Mouse (Mus musculus): Measurements from ENCODE around the gene Vegfa. TPM values are rescaled to one million over a fixed set of nuclear protein-coding genes. Genes with fewer than 3 reads are reported as not detected.

Vegfa gene
- polyA plus RNA-seq, 1 experiment from 2014 or later: 7.7 TPM

DNA sequence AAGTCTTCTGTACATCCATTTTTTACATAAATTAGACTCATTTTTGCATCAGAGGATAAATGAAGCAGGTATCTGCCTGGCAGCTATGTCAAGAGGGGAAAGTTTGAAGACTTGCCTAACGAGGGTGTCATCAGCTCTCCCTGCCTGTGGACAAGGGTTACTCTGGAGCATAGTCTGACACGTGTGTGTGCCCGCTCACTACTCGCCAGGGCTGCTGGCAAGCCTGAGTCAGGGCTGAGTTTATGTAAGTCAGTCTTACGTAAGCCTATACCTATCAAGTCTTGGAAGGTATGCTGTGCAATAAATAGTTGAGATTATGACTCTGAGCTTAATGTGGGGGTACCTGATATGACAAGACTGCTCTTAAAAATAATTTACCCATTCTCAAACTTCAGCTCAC is 19.2 kb upstream of the Vegfa start:
- peaks cover 8% of the 10 kb centered on the region for H3K4me1 ChIP-seq (ENCODE audit: insufficient read depth)
- no peak overlapping the region for H3K9ac ChIP-seq
- H3K36me3 ChIP-seq (ENCODE audit: insufficient read depth): no peaks in the 10 kb centered on the region
- no peak for DNase-seq
- H3K9me3 ChIP-seq (ENCODE audit: low read depth, low read length): peaks cover 3% of the 10 kb centered on the region; the same call in 1 of the 2 replicates
- H3K27me3 ChIP-seq (ENCODE audit: insufficient read depth, low read length): no peaks in the 10 kb centered on the region
- no peak for ATAC-seq (ENCODE audit: insufficient read depth)
- 67% methylated on average over 5 of the region's 5 CpGs for WGBS
- H3K4me2 ChIP-seq: no peak overlapping the region
- no peak overlapping the region for H3K4me3 ChIP-seq (ENCODE audit: low read depth, low read length)
- TF ChIP-seq CTCF (IDR thresholded peaks at IDR 0.05; ENCODE audit: low read depth): no peak
- H3K27ac ChIP-seq (ENCODE audit: low read depth): no peak overlapping the region

DNA sequence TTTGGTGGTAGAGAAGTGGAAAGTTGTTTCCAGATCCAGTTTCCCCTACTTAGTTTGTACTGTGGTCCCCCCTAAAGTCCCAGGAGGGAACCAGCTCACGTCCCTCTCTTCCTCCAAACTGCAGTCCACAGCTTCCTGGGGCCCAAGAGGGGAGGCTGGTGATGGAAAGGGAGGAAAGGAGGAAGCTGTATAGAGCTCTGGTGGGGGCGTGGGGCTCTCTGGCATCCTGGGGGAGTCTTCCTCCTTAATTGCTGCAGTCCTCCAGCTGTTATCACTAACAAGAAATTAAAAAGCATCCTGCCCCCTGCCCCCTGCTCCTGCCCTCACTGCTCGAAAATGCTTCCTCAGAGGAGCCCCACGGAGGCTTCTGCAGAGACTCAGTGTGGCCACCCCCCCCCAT is 17.4 kb upstream of the Vegfa start:
- WGBS: 32% methylated on average over 4 of the region's 4 CpGs
- H3K9me3 ChIP-seq (ENCODE audit: low read depth, low read length): peaks cover 3% of the 10 kb centered on the region; the same call in 1 of the 2 replicates
- ATAC-seq (ENCODE audit: insufficient read depth) (no peak), DNase-seq (no peak)
- no peaks in the 10 kb centered on the region for H3K27me3 ChIP-seq (ENCODE audit: insufficient read depth, low read length)
- no peak overlapping the region for H3K9ac ChIP-seq
- 0 out of 2 replicates have a peak, but pooled peaks cover 4% of the 10 kb centered on the region for H3K4me1 ChIP-seq (ENCODE audit: insufficient read depth)
- H3K27ac ChIP-seq (ENCODE audit: low read depth): no peak overlapping the region
- H3K4me2 ChIP-seq: no peak overlapping the region
- no peak overlapping the region for H3K4me3 ChIP-seq (ENCODE audit: low read depth, low read length)
- no peaks in the 10 kb centered on the region for H3K36me3 ChIP-seq (ENCODE audit: insufficient read depth)
- TF ChIP-seq CTCF (IDR thresholded peaks at IDR 0.05; ENCODE audit: low read depth): no peak

DNA sequence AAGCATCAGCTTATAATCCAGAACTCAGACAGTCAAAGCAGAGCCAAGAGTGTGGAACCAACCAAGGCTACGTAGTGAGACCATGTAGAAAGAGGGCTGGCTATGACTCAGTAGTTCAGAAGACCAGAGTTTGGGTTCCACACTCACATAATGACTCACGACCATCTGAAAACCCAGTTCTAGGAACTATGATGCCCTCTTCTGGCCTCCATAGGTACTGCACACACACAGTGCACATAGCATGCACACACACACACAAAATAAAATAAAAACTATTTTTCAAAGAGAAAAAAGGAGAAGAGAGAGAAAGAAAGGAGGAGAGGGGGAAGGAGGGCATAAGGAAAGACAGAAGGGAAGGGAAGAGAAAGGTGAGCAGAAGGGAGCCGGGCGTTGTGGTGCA is 16.0 kb upstream of the Vegfa start:
- Histone ChIP-seq H3K9ac (no peak overlapping the region), H3K27me3 (ENCODE audit: insufficient read depth, low read length) (no peaks in the 10 kb centered on the region), H3K4me1 (ENCODE audit: insufficient read depth) (0 out of 2 replicates have a peak, but pooled peaks cover 4% of the 10 kb centered on the region), H3K36me3 (ENCODE audit: insufficient read depth) (no peaks in the 10 kb centered on the region), H3K9me3 (ENCODE audit: low read depth, low read length) (peaks cover 3% of the 10 kb centered on the region; the same call in 1 of the 2 replicates), H3K4me2 (no peak overlapping the region), H3K27ac (ENCODE audit: low read depth) (no peak overlapping the region), H3K4me3 (ENCODE audit: low read depth, low read length) (no peak overlapping the region)
- TF ChIP-seq CTCF (IDR thresholded peaks at IDR 0.05; ENCODE audit: low read depth): peak; percentile 35
- WGBS: 93% methylated on average over 4 of the region's 4 CpGs
- no peak for ATAC-seq (ENCODE audit: insufficient read depth)
- no peak for DNase-seq

DNA sequence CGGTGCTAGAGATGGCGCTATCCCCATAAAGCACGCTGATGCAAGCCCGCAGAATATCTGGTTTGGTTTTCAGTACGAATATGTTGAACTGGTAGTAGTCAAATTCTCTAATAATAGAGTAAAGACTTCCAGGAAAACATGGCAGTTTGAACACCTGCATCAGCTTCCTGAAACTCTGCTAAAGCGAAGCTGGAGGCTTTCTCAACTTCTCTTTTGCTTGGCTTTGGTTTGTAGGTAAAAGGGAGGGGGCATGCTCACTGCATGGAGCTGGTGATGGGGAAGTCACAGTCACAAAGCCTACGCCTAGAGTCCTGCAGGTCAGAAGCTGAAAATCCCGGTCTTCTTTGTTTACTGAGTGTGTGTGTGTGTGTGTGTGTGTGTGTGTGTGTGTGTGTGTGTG is 13.6 kb upstream of the Vegfa start:
- H3K27me3 ChIP-seq (ENCODE audit: insufficient read depth, low read length): no peaks in the 10 kb centered on the region
- no peaks in the 10 kb centered on the region for H3K36me3 ChIP-seq (ENCODE audit: insufficient read depth)
- no peak overlapping the region for H3K4me3 ChIP-seq (ENCODE audit: low read depth, low read length)
- TF ChIP-seq CTCF (IDR thresholded peaks at IDR 0.05; ENCODE audit: low read depth): no peak
- no peak overlapping the region for H3K4me2 ChIP-seq
- no peak overlapping the region for H3K9ac ChIP-seq
- H3K4me1 ChIP-seq (ENCODE audit: insufficient read depth): 0 out of 2 replicates have a peak, but pooled peaks cover 1% of the 10 kb centered on the region
- WGBS: 74% methylated on average over 8 of the region's 8 CpGs
- H3K9me3 ChIP-seq (ENCODE audit: low read depth, low read length): peaks cover 3% of the 10 kb centered on the region; the same call in 1 of the 2 replicates
- ATAC-seq (ENCODE audit: insufficient read depth): no peak
- no peak overlapping the region for H3K27ac ChIP-seq (ENCODE audit: low read depth)
- no peak for DNase-seq

DNA sequence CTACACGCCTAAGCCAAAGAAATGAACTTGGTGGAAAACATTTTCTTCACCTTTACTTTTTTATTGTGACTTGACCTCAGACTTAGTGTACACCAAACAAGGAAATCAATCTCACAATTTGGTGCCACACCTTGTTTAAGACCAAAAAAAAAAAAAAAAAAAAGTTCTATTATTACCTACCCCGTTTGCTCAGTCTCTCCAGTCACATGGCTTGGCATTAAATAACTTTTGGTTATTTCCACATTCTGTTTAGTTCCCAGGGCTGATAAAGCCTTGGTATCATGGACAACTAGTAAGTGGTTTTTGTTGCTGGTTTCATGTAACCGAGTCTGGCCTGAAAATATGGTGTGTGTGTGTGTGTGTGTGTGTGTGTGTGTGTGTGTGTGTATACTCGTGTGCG is 12.8 kb upstream of the Vegfa start:
- no peaks in the 10 kb centered on the region for H3K36me3 ChIP-seq (ENCODE audit: insufficient read depth)
- DNase-seq (no peak), ATAC-seq (ENCODE audit: insufficient read depth) (no peak)
- H3K4me1 ChIP-seq (ENCODE audit: insufficient read depth): 0 out of 2 replicates have a peak, but pooled peaks cover 8% of the 10 kb centered on the region
- no peaks in the 10 kb centered on the region for H3K27me3 ChIP-seq (ENCODE audit: insufficient read depth, low read length)
- H3K27ac ChIP-seq (ENCODE audit: low read depth): no peak overlapping the region
- H3K9me3 ChIP-seq (ENCODE audit: low read depth, low read length): peaks cover 3% of the 10 kb centered on the region; the same call in 1 of the 2 replicates
- 84% methylated on average over 5 of the region's 5 CpGs for WGBS
- no peak overlapping the region for H3K4me3 ChIP-seq (ENCODE audit: low read depth, low read length)
- TF ChIP-seq CTCF (IDR thresholded peaks at IDR 0.05; ENCODE audit: low read depth): no peak
- no peak overlapping the region for H3K4me2 ChIP-seq
- no peak overlapping the region for H3K9ac ChIP-seq

DNA sequence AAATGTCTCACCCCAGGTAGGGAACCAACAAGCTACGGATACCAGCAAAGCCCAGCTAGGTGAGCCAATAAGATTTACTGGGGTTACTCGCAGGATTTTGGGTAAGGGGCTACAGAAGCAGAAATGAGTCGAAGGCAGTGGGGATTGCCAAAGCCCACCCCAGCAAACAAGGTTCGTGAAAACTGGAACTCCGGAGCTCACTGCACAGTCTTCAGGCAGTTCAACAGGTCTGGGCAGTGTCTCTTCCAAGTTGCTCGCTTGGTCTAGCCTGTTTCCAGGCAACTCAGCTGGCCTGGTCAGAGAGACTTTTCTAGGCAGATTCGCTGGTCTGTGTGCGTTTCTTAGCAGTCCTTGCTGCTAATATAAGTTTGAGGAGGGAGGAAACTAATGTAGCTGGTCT is 10.0 kb upstream of the Vegfa start:
- DNase-seq (no peak), ATAC-seq (ENCODE audit: insufficient read depth) (no peak)
- Histone ChIP-seq H3K4me2 (no peak overlapping the region), H3K4me3 (ENCODE audit: low read depth, low read length) (no peak overlapping the region), H3K9me3 (ENCODE audit: low read depth, low read length) (no peaks in the 10 kb centered on the region), H3K27me3 (ENCODE audit: insufficient read depth, low read length) (no peaks in the 10 kb centered on the region), H3K36me3 (ENCODE audit: insufficient read depth) (no peaks in the 10 kb centered on the region), H3K27ac (ENCODE audit: low read depth) (no peak overlapping the region), H3K9ac (no peak overlapping the region), H3K4me1 (ENCODE audit: insufficient read depth) (peaks cover 18% of the 10 kb centered on the region; the same call in 1 of the 2 replicates)
- WGBS: 71% methylated on average over 8 of the region's 8 CpGs
- no peak for TF ChIP-seq CTCF (IDR thresholded peaks at IDR 0.05; ENCODE audit: low read depth)

DNA sequence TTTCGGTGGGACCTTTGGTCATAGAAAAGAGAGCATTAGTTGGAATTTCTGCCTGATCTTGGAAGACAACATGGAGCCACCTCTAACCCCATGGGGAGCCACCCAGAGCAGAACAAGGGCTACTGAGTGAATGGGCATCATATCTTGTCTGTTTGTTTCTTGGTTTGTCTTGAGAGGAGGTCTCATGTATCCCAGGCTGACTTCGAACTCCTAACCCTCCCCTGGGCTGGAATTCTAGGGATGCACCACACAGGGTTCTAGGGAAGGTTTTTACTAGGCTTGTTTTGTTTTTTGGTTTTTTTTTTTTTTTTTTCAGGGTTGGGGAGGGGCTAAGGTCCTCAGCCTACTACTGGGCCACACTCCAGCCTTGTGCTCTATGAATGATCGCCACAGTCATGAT is 9.5 kb upstream of the Vegfa start:
- no peak overlapping the region for H3K9ac ChIP-seq
- WGBS: 91% methylated on average over 3 of the region's 3 CpGs

More for the DNA sequence above, 9.5 kb upstream of the Vegfa start:
- peak; percentile 48 for DNase-seq
- no peaks in the 10 kb centered on the region for H3K27me3 ChIP-seq (ENCODE audit: insufficient read depth, low read length)
- H3K9me3 ChIP-seq (ENCODE audit: low read depth, low read length): no peaks in the 10 kb centered on the region
- TF ChIP-seq CTCF (IDR thresholded peaks at IDR 0.05; ENCODE audit: low read depth): no peak
- peaks cover 18% of the 10 kb centered on the region; the same call in 1 of the 2 replicates for H3K4me1 ChIP-seq (ENCODE audit: insufficient read depth)
- H3K4me2 ChIP-seq: no peak overlapping the region
- ATAC-seq (ENCODE audit: insufficient read depth): 0 out of 2 replicates have a peak, but pooled peaks have one; percentile 19
- no peaks in the 10 kb centered on the region for H3K36me3 ChIP-seq (ENCODE audit: insufficient read depth)
- H3K27ac ChIP-seq (ENCODE audit: low read depth): no peak overlapping the region
- H3K4me3 ChIP-seq (ENCODE audit: low read depth, low read length): no peak overlapping the region
